Mouse (Mus musculus) kidney, postnatal 25 days (tissue): ENCODE measurements around the gene Tmem63a.
"Not testable (repeated sequence)": the region's sequence is repeated elsewhere in the genome, so short reads cannot be mapped to it uniquely, and the experiment has no call there.

ENCODE experiments used
- DNase-seq, 2 experiments: peaks; one replicate each; pipeline ENCODE4 v3.0.0; 2021; ENCODE audit warnings: mixed read lengths in 2 of 2

Gene Tmem63a

DNA sequence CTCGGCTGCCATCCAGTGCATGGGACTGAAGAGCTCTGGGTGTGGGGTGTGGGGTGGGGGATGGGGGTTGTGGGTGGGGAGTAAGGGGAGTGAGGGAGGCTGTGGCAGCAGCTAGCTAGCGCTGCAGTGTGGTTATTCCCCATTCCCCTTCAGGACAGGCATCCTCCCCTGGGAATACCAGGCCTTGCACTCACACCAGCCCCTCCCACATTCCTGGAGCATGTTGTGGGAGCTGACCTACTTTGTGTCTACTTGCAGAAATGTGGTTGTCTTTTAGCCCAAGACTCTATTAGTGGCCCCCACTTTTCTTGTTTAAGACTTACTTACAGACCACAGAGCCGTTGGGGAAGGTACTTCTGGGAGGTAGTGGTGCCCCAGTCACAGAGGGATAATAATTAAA lies 24.4 kb downstream of the Tmem63a start:
- DNase-seq = peak; percentile 50 to 70

DNA sequence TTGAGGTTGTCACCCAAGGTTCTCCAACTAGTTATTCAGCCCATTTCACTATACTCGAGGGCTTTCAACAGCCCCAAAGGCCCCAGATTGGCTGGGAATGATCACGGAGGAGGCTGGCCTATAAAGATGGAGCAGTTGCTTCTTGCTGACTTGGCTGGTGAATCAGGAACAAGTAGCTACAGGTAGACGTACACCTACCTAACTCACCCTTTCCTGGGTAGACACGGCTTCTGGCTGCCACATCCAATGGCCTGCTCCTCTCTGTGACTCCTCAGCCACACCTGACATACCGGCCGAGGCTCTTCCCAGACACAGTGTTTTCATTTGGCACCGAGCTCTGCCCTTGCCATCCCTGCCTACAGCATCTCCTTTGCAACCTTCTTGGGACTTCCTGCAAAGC lies 25.1 kb downstream of the Tmem63a start:
- DNase-seq = no peak

- DNase-seq = no peak
Observed at GRCm38 (mm10) chr1:180972941-180973340, 30.8 kb downstream of the Tmem63a start.

DNA sequence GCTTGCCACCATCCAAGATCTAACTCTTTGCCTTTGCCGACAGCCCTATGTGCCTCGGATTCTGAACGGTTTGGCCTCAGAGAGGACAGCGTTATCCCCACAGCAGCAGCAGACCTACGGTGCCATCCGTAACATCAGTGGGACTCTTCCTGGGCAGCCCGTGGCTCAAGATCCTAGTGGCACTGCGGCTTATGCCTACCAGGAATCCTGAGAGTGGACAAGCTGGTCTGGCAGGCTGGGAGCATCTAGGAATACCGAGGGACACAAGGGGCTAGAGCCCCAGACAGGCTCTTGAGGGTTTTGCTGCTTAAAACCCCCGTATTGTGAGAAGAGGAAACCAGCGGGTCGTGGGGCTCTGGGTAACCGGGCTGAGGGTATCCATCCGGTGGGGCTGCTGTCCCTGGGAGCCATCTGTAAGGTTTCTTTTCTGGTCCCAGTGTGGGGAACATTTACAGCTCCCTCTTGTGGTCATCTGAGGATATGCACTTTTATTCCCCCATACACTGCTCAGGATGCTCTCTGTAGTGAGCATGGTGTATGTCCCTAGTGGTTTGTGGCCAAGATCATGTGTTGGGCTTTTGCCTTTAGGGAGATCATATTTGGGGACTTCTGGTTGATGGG lies 32.1 kb downstream of the Tmem63a start:
- peak in 1 of 2 experiments; percentile 39 for DNase-seq

GRCm38 (mm10) chr1:180976110-180976679 lies 34.1 kb downstream of the Tmem63a start:
- DNase-seq = peak; percentile 48 to 71

- no peak for DNase-seq
Observed at GRCm38 (mm10) chr1:180979484-180980251, 37.5 kb downstream of the Tmem63a start.

DNA sequence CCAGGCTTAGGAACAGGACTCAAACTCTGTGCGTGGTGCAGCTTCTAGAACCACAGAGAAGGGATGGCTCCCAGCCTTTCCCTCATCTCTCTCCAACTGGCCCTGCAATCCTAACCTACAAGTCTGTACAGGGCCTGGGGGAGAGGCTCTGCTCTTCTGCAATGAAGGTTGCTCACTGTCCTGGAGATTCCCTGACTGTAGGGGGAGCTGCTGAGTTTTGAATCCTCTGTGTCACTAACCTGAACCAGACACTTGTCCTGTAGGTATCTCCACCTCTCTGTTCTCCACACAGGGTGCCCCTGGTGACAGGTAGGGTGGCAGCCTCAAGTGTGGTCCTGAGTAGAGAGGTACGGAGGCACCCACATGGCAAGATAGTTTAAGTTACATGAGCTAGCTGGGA lies 38.3 kb downstream of the Tmem63a start:
- DNase-seq = no peak

GRCm38 (mm10) chr1:180981298-180982046 lies 39.3 kb downstream of the Tmem63a start:
- DNase-seq = not testable (repeated sequence)

GRCm38 (mm10) chr1:180986701-180987100 lies 44.6 kb downstream of the Tmem63a start:
- no peak for DNase-seq

DNA sequence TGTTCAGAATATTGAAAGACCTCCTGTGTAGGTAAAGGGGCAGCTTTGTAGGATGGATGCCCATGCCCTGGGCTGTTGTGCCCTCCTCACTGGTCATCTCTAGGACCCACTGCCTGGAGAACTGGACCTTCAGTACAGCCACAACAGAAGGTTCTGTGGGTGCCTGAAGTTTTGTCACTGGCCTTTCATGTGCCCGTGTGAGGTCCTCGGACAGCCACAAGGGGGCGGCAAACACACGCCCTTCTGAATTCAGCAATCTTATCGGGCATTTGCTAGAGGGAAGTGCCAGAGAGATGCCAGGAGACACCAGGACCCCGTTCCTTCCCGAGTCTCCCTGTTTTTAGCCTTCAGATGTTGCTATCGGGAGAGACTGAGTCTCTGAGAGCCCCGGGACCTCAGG lies 45.6 kb downstream of the Tmem63a start:
- DNase-seq = peak; percentile 71 to 78

- DNase-seq = no peak
Observed at GRCm38 (mm10) chr1:180990671-180991070, 48.5 kb downstream of the Tmem63a start.

DNA sequence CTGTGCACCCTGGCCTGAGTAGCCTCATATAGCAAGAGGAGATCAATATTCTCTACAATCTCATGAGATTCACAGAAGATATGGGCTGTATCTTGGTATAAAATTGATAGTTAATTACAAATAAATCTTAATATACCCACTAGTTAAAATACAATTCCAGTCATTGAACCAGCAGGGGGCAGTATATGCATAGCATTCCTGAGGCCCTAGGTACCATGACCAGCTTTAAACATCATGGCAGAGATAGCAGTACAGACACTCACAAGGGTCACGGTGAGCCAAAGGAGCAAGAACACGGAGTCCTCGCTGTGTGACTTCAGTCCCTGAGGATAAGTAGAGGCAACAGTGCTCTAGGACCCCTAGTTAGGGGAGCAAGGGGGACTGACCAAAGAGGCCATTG lies 50.0 kb downstream of the Tmem63a start:
- DNase-seq = peak in 1 of 2 experiments; percentile 74

GRCm38 (mm10) chr1:181000501-181001092 lies 58.5 kb downstream of the Tmem63a start:
- DNase-seq = peak; percentile 60 to 79

- DNase-seq = peak in 1 of 2 experiments; percentile 37
Observed at GRCm38 (mm10) chr1:181001217-181001616, 59.1 kb downstream of the Tmem63a start.

- DNase-seq = peak in 1 of 2 experiments; percentile 21
Observed at GRCm38 (mm10) chr1:181001621-181002020, 59.5 kb downstream of the Tmem63a start.

DNA sequence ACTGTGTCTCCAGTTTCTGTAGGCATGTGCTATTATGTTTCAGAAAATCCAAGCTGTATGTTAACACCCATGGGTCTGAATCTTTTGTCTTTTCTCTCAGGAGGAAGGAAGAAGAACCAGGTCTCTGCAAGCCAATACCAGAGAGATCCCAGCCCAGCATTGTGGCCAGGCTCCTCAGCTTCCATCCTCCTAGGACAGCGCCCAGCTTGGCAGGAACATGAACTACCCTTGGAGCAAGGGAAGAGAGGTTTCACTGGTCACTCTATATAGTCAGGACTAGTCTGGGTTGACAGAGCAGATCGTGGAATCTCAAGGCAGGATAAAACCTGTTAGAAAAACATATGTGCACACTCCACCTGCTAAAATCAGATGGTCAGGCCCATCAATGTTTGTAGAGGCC lies 61.6 kb downstream of the Tmem63a start:
- peak in 1 of 2 experiments; percentile 2 for DNase-seq

GRCm38 (mm10) chr1:181005331-181005730 lies 63.2 kb downstream of the Tmem63a start:
- DNase-seq = no peak

DNA sequence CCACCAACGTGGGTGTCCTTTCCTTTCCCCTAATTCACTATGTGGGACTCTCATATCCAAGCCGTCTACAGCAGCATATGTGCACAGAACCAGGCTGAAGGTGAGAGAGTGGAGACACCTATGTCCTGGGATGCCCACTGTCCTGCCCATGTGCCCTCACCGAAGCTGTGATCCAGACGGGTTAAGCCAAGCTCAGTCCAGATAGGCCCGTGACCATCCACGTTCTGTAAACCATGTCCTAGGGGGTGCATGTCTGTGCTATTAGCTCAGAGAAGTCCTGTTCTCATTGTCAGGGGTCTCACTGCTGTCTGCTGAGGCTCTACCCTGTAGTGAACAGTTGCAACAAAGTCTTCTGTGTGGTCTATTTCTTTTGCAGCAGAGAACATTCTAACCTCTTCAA lies 65.7 kb downstream of the Tmem63a start:
- no peak for DNase-seq

DNA sequence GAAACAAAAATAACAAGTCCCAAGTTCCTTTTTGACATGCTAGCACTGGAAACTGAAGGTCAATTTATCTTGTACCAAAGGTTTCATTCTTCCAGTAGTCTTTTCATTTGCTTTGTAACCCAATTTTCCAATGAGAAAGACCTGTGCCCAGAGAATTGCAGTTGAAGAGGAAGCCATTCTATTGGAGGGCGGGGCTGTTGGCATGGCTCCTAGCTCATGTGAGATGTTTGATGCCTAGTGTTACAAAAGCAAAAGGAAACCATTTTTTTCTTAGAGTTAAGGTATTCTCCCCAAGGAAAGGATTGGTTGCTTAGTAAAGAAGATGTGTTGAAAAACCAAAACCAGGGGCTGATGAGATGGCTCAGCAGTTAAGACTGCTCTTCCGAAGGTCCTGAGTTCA lies 66.1 kb downstream of the Tmem63a start:
- DNase-seq = peak; percentile 74 to 79

- no peak for DNase-seq
Observed at GRCm38 (mm10) chr1:181009011-181009590, 67.0 kb downstream of the Tmem63a start.

DNA sequence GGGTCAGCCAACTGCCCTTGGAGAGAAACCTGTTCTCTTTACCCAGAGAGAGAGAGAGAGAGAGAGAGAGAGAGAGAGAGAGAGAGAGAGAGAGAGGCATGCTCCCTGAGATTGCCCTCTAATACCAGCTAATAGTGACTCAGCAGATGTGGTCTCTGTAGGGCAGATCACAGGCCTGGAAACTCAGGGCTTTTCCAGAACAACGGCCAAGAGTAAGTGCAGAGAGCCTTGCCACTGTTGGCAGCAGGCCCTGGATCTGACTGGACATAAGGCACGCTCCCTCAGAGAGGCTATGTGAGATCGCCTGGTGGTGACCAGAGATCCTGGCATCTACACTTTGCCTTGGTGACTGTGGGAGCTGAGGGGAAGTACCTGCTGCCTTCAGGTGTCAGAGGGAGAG lies 67.6 kb downstream of the Tmem63a start:
- peak; percentile 87 to 92 for DNase-seq

DNA sequence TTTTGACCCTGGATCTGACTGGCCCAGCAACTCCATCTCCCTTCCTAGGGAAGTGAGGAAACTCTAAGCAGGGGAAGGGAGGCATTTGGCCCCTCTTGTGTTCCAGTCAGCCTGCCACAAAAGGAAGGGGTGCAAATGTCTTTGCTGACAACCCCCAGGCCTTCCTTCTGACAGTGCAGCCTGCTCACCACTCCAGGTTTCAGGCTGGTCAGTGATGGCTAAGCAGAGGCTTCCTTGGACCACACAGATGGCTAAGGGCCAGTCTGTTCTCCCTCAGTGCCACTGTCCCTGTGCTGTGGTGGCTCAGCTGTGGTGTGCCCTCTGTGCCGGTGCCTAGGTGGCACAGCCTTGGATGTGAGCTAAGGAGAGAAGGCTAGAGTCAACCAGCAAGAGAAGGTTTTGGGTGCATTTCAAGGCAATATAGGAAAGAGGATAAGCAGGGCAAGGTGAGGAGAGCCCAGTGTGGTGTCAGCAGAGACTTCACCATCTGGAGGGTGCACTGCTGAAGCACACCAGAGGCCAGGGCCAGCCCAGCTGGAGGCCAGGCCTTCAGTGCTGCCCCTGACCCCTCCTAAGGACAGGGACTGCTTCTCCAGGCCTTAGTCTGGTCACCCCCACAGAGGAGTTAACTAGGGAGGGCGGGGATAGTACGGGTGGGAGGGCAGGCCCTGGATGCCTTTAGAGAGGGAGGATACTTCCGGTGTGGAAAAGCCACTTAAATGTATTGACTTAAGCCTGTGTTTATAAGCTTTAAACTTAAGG lies 68.2 kb downstream of the Tmem63a start:
- DNase-seq = peak in 1 of 2 experiments; percentile 62
